Mouse (Mus musculus): Measurements from ENCODE around the gene Rbm6. TPM values are rescaled to one million over a fixed set of nuclear protein-coding genes. Genes with fewer than 3 reads are reported as not detected.

Rbm6 gene
- polyA plus RNA-seq, 1 experiment from 2014 or later = 46.5 TPM

DNA sequence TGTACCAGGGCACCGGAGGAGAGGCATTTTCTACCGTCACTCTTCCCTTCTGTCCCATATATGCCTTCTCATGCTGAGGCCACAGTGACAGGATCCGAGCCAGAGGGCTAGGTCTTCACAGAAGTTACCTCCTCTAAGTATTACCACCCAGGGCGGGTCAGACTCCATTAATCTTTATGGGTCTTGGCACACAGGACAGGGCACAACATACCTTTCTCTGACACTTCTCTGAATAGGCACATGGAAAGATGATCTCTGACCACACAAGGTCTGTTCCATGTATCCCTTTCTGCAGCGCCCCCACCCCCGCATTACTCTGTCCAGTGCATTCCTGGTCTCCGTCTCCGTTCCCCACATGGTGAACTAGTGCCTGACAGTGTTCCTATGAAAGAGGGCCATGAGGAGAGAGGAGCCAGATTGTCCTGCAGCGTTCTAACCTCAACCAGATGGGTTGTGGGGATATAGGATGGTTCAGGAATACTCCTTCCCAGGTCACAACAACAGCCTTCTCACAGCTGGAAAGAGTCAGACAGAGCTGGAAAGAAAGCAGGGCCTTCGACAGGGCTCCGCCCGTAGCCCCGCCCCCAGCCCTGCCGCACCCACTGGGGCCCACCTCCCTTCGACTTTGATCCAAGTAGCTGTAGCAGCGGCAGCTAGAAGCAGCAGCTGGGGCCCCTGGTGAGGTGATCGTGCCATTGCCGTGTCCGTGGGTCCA, 33.4 kb upstream of the Rbm6 start, which contains the start of gene Mst1r:
TSS of gene Mst1r (plus strand) at position 622 of the 715 bp plus-strand sequence.
- peaks cover 41% of the 10 kb centered on the region for H3K4me1 ChIP-seq
- WGBS = 17% methylated on average over 19 of the region's 19 CpGs

DNA sequence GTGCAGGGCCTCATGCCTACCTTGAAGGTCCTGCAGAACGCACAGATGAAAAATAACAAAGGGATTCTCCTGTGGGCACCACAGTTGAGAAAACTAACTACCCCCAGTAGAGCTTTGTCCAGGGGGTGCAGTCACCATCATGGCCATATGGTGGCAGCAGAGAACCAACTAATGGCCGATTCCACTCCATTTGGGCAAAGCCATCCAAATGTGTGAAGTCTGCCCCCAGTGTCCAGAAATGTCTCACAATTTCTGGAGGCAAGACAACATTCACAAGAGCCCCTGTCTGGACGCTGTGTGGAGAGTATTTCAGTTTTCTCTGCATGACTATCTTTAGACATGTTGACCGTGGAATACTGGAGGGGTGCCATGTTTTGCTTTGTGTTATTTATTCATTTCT, 31.7 kb upstream of the Rbm6 start:
- H3K27me3 ChIP-seq (replicated peaks) = peaks cover 34% of the 10 kb centered on the region
- H3K4me1 ChIP-seq = peaks cover 48% of the 10 kb centered on the region
- H3K9me3 ChIP-seq = no peaks in the 10 kb centered on the region
- H3K9ac ChIP-seq = no peak overlapping the region
- ATAC-seq (ENCODE audit: extremely low read depth, insufficient number of reproducible peaks, low FRiP score, low TSS enrichment) = no peak
- WGBS = 3% methylated on average over 4 of the region's 4 CpGs
- 0 out of 2 replicates have a peak overlapping the region, but pooled peaks have one; percentile 36 for H3K27ac ChIP-seq (replicated peaks)
- H3K36me3 ChIP-seq = peaks cover 20% of the 10 kb centered on the region
- no peak overlapping the region for H3K4me2 ChIP-seq
- H3K4me3 ChIP-seq = no peak overlapping the region

More for the DNA sequence above, 33.4 kb upstream of the Rbm6 start, which contains the start of gene Mst1r:
- H3K9ac ChIP-seq = peak within 1 kb of the TSS; percentile 82
- H3K4me2 ChIP-seq = peak within 1 kb of the TSS; percentile 83
- H3K36me3 ChIP-seq = 0 out of 2 replicates have a peak, but pooled peaks cover 12% of the 10 kb centered on the region
- H3K27me3 ChIP-seq (replicated peaks) = peaks cover 20% of the 10 kb centered on the region
- no peaks in the 10 kb centered on the region for H3K9me3 ChIP-seq
- H3K27ac ChIP-seq (replicated peaks) = peak within 1 kb of the TSS; percentile 59
- peak; percentile 50; the same call in 1 of the 2 replicates for ATAC-seq (ENCODE audit: extremely low read depth, insufficient number of reproducible peaks, low FRiP score, low TSS enrichment)
- peak within 1 kb of the TSS; percentile 51 for H3K4me3 ChIP-seq

DNA sequence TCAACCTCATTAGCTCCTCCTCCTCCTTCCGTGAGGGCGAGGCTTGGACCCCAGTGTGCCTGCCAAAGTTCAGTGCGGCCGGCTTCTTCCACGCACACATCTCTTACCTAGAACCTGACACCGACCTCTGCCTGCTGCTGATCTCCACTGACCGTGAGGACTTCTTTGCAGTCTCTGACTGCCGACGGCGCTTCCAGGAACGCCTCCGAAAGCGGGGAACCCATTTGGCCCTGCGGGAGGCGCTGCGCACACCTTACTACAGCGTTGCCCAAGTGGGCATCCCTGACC, 28.5 kb upstream of the Rbm6 start:
- H3K9ac ChIP-seq = no peak overlapping the region
- no peak overlapping the region for H3K27ac ChIP-seq (replicated peaks)
- peak overlapping the region; percentile 75 for H3K4me2 ChIP-seq
- peaks cover 20% of the 10 kb centered on the region for H3K4me1 ChIP-seq
- no peaks in the 10 kb centered on the region for H3K9me3 ChIP-seq
- H3K27me3 ChIP-seq (replicated peaks) = peaks cover 35% of the 10 kb centered on the region
- peaks cover 32% of the 10 kb centered on the region for H3K36me3 ChIP-seq
- peak overlapping the region; percentile 48; the same call in 1 of the 2 replicates for H3K4me3 ChIP-seq
- no peak for ATAC-seq (ENCODE audit: extremely low read depth, insufficient number of reproducible peaks, low FRiP score, low TSS enrichment)
- WGBS = 21% methylated on average over 17 of the region's 17 CpGs

DNA sequence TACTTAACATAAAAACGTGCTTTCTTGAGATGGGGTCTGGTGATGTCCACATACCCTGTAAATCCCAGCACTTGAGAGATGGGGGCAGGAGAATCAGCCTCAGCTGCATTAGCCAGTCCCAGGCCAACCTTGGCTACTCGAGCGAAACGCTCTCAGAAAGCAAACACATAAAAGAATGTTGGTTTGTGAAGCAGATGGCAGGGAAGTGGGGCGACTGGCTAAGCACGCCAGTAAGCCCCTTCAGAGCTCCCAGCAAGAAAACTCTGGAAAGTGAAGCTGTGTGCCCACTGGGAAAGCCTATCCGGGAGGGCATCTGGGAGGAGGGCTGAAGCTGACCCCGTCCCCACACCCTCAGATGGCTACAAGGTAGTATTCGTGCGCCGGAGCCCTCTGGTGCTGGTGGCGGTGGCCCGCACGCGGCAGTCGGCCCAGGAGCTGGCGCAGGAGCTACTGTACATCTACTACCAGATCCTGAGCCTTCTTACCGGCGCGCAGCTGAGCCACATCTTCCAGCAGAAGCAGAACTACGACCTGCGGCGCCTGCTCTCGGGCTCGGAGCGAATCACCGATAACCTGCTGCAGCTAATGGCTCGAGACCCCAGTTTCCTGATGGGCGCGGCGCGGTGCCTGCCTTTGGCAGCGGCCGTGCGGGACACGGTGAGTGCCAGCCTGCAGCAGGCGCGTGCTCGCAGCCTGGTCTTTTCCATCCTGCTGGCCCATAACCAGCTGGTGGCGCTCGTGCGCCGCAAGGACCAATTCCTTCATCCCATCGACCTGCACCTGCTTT, 28.0 kb upstream of the Rbm6 start:
- ATAC-seq (ENCODE audit: extremely low read depth, insufficient number of reproducible peaks, low FRiP score, low TSS enrichment) = no peak
- Histone ChIP-seq H3K27me3 (replicated peaks) (peaks cover 35% of the 10 kb centered on the region), H3K4me3 (peak overlapping the region; percentile 48), H3K9me3 (no peaks in the 10 kb centered on the region), H3K4me2 (peak overlapping the region; percentile 75), H3K9ac (peak overlapping the region; percentile 71), H3K36me3 (peaks cover 33% of the 10 kb centered on the region), H3K4me1 (peaks cover 15% of the 10 kb centered on the region), H3K27ac (replicated peaks) (no peak overlapping the region)
- 6% methylated on average over 44 of the region's 44 CpGs for WGBS

DNA sequence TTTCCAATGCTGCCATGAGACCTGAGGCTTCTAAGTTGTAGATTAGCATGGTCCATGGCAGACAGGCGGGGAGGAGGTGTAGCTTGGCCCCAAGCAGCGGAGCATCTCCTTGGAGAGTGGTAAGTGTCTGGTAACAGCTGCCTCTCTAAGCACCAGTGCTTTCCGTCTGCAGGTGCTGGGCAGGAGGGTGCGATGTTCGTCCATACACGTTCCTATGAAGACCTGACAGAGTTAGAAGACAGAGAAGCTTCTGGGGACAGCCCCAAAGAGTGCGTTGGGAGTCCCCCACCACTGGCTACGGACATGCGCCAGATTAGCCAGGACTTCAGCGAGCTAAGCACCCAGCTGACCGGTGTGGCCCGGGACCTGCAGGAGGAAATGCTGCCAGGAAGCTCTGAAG, 26.8 kb upstream of the Rbm6 start:
- Histone ChIP-seq H3K4me1 (peaks cover 7% of the 10 kb centered on the region), H3K4me2 (no peak overlapping the region), H3K36me3 (peaks cover 35% of the 10 kb centered on the region), H3K4me3 (no peak overlapping the region), H3K9ac (no peak overlapping the region), H3K27me3 (replicated peaks) (peaks cover 35% of the 10 kb centered on the region), H3K27ac (replicated peaks) (no peak overlapping the region), H3K9me3 (no peaks in the 10 kb centered on the region)
- 75% methylated on average over 12 of the region's 12 CpGs for WGBS
- ATAC-seq (ENCODE audit: extremely low read depth, insufficient number of reproducible peaks, low FRiP score, low TSS enrichment) = no peak

DNA sequence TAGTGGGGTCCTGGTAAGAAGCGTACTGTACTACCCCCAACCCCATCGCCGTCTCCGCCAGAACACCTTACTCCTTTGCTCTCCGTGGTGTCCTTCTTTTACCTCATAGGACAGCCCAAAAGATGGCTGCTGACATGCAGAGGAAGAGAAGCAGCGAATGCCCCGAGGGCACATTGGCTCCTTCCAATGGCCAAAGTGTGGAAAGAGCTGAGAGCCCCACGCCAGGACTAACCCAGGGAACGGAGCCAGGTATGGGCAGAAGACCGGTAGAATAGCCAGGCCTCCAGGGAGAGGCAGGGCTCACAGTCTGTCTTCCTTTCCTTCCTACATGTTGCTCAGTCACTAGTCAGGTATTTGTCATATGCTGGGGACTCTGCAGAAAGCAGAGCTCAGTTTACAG, 25.5 kb upstream of the Rbm6 start:
- WGBS = 82% methylated on average over 10 of the region's 10 CpGs
- no peak overlapping the region for H3K27ac ChIP-seq (replicated peaks)
- no peak overlapping the region for H3K4me2 ChIP-seq
- no peak overlapping the region for H3K9ac ChIP-seq
- ATAC-seq (ENCODE audit: extremely low read depth, insufficient number of reproducible peaks, low FRiP score, low TSS enrichment) = no peak
- H3K4me1 ChIP-seq = peaks cover 7% of the 10 kb centered on the region
- H3K9me3 ChIP-seq = no peaks in the 10 kb centered on the region
- H3K36me3 ChIP-seq = peaks cover 35% of the 10 kb centered on the region
- H3K4me3 ChIP-seq = no peak overlapping the region
- H3K27me3 ChIP-seq (replicated peaks) = peaks cover 33% of the 10 kb centered on the region

DNA sequence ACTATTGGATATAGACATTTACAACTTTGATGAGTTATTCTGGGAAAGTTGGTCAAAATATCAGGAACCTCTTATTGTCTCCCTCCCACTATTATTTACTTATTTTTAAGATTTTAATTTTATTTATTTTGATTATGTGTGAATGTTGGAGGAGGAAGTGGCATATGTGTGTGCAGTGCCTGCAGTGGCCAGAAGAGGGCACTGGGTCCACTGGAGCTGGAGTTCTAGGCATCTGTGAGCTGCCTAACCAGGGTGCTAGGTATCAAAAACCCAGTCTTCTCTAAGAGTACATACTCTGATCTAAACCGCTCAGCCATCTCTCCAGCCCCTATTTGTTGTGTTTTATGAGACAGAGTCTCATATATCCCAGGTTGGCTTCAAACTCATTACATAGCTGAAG, 18.0 kb upstream of the Rbm6 start:
- Histone ChIP-seq H3K9me3 (no peaks in the 10 kb centered on the region), H3K4me3 (no peak overlapping the region), H3K27me3 (replicated peaks) (peaks cover 8% of the 10 kb centered on the region; the same call in 1 of the 2 replicates), H3K4me2 (no peak overlapping the region), H3K36me3 (0 out of 2 replicates have a peak, but pooled peaks cover 2% of the 10 kb centered on the region), H3K4me1 (peaks cover 16% of the 10 kb centered on the region), H3K27ac (replicated peaks) (no peak overlapping the region), H3K9ac (no peak overlapping the region)
- ATAC-seq (ENCODE audit: extremely low read depth, insufficient number of reproducible peaks, low FRiP score, low TSS enrichment) = no peak
- 97% methylated on average over 1 of the region's 1 CpGs for WGBS

DNA sequence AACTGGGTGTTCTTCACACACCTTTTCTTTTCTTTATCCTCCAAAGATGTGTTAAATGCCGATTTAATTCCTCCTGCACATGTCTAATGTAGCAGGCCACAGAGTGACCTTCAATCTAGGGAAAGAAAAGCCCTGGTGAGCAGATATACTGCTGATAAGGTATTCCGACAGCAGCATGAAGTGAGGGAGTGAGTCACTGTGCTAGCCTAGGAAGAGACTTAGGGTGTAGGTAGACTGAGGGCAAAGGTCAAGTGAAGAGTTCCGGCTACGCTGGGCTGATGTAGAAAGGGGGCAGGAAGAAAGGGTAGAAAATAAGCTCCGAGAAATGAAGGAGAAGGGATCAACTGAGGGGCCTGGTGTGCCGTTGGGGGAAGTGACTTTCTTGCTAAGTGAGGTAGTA, 17.2 kb upstream of the Rbm6 start:
- H3K4me3 ChIP-seq = no peak overlapping the region
- H3K9ac ChIP-seq = no peak overlapping the region
- no peak overlapping the region for H3K27ac ChIP-seq (replicated peaks)
- H3K4me1 ChIP-seq = peaks cover 16% of the 10 kb centered on the region
- H3K27me3 ChIP-seq (replicated peaks) = peaks cover 15% of the 10 kb centered on the region; the same call in 1 of the 2 replicates
- no peak for ATAC-seq (ENCODE audit: extremely low read depth, insufficient number of reproducible peaks, low FRiP score, low TSS enrichment)
- H3K9me3 ChIP-seq = no peaks in the 10 kb centered on the region
- no peak overlapping the region for H3K4me2 ChIP-seq
- 70% methylated on average over 6 of the region's 6 CpGs for WGBS
- H3K36me3 ChIP-seq = no peaks in the 10 kb centered on the region

DNA sequence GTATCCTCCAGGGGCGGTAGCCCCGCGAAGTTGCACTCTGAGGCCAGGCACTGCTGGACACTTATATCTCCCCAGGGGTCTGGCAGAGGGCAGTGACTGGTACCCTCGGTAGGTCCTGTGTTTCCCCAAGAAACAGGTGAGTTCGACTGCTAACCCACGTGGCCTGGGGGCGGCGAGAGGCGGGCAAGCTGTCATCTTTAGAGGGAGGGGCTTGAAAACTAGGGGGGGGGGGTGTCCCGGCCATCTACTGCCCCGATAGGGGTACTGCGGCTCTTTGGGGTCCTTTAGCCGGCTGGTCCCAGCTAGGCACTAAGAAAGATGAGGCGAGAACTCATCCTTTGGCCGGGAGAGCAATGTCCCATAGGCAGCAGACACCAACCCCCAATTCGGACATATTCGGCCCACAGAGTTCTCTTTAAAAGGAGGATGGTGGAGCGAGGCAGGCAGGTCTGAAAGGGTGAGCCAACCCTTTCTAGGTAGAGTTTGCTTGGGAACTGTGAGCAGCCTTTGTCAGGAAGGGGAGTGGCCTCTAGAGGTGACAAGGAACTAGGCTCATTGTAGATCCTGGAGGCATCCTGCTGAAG, 15.3 kb upstream of the Rbm6 start:
- H3K4me2 ChIP-seq = peak overlapping the region; percentile 93
- peaks cover 26% of the 10 kb centered on the region; the same call in 1 of the 2 replicates for H3K27me3 ChIP-seq (replicated peaks)
- peak overlapping the region; percentile 70 for H3K4me3 ChIP-seq
- under 1% methylated on average over 18 of the region's 18 CpGs for WGBS
- H3K36me3 ChIP-seq = no peaks in the 10 kb centered on the region
- peaks cover 16% of the 10 kb centered on the region for H3K4me1 ChIP-seq
- peak overlapping the region; percentile 55 for H3K27ac ChIP-seq (replicated peaks)
- ATAC-seq (ENCODE audit: extremely low read depth, insufficient number of reproducible peaks, low FRiP score, low TSS enrichment) = peak; percentile 40; the same call in 1 of the 2 replicates
- H3K9ac ChIP-seq = peak overlapping the region; percentile 83
- no peaks in the 10 kb centered on the region for H3K9me3 ChIP-seq

DNA sequence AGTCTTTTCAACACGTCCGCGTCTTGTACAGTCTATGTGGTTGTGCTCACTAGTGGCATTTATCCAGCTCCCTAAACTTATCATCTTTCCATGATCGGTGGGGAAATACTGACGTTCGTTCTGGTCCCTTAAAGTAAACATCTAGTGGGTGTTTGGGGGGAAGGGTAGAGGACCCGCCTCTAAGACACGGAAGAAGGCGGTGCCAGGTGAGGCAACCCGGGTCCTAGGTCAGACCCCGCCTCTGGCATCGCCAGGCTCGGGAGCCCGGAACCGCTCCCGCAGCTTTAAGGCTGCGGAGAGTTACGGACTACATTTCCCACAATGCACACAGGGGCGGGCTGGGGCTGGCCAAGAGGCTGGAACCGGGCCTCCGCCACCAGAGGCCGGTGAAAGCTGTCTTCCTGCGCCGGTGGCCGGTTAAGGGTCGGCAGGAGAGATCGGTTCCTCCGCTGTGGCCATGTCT, 14.8 kb upstream of the Rbm6 start, which contains the start of gene Mon1a:
TSS of gene Mon1a (plus strand) at position 348 of the 463 bp plus-strand sequence.
- no peaks in the 10 kb centered on the region for H3K36me3 ChIP-seq
- peaks cover 16% of the 10 kb centered on the region for H3K4me1 ChIP-seq
- peak within 1 kb of the TSS; percentile 70 for H3K4me3 ChIP-seq
- ATAC-seq (ENCODE audit: extremely low read depth, insufficient number of reproducible peaks, low FRiP score, low TSS enrichment) = peak; percentile 90
- peak within 1 kb of the TSS; percentile 93 for H3K4me2 ChIP-seq
- peak within 1 kb of the TSS; percentile 83 for H3K9ac ChIP-seq
- H3K27ac ChIP-seq (replicated peaks) = peak within 1 kb of the TSS; percentile 55
- peaks cover 26% of the 10 kb centered on the region; the same call in 1 of the 2 replicates for H3K27me3 ChIP-seq (replicated peaks)
- no peaks in the 10 kb centered on the region for H3K9me3 ChIP-seq
- WGBS = under 1% methylated on average over 28 of the region's 28 CpGs

DNA sequence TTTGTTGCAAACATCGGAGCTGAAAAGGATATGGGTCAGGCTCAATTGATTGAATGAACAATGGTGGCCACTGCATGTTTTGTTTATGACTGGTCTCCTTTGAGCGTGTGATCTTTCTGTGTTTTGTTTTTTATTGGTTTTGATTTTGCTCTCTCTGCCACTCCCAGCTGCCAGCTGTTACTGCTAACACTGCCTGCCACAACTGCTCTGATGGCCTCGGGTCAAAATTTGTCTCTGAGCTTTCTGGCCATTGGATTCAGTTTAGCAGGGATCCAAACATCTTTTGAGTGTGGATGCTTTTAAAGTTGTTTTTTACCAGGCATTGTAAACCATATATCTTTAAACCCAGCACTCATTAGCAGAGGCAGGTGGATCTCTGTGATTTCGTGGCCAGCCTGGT, 7.4 kb upstream of the Rbm6 start:
- Histone ChIP-seq H3K4me3 (no peak overlapping the region), H3K27me3 (replicated peaks) (peaks cover 34% of the 10 kb centered on the region), H3K27ac (replicated peaks) (no peak overlapping the region), H3K4me2 (no peak overlapping the region), H3K4me1 (no peaks in the 10 kb centered on the region), H3K9me3 (no peaks in the 10 kb centered on the region), H3K9ac (no peak overlapping the region), H3K36me3 (no peaks in the 10 kb centered on the region)
- no peak for ATAC-seq (ENCODE audit: extremely low read depth, insufficient number of reproducible peaks, low FRiP score, low TSS enrichment)
- 65% methylated on average over 4 of the region's 4 CpGs for WGBS
